ENCODE assay signal across 8 mouse cellular contexts in genomic region chr5:115564737-115565393, GRCm38 (mm10). TPM values are rescaled to one million over a fixed set of nuclear protein-coding genes. Genes with fewer than 3 reads are reported as not detected.
DNase-seq lines count a peak whose midpoint lies in the region; ATAC-seq and TF ChIP-seq lines count a peak whose summit lies in the region.

Gene Gcn1l1, plus strand, starts transcription at chr5:115565254.

- peak; percentile 84 for DNase-seq in CD4-positive, CD25-positive, alpha-beta regulatory T cell, adult 2 months (ENCODE audit: low read depth, low spot score)
- peak; percentile 87 for DNase-seq in brain, adult 2 months (ENCODE audit: low read depth, low spot score)
- peak; percentile 84 for DNase-seq in liver, embryonic 11.5 days (ENCODE audit: low spot score)
- peak; percentile 73 to 89 for DNase-seq in spleen, postnatal 4 days (ENCODE audit: low spot score in 2 of 2)

- peaks cover 68% of the 10 kb centered on the region for H3K36me3 ChIP-seq in erythroblast, embryonic 14.5 days (ENCODE audit: control insufficient read depth)
- H3K36me3 ChIP-seq in heart, embryonic 12.5 days, result peaks cover 43% of the 10 kb centered on the region
- peaks cover 36% of the 10 kb centered on the region for H3K36me3 ChIP-seq in kidney, embryonic 16.5 days (ENCODE audit: insufficient read depth, low read length)
- peaks cover 21% of the 10 kb centered on the region for H3K36me3 ChIP-seq in liver, embryonic 11.5 days (ENCODE audit: control insufficient read depth, insufficient read depth, low read length)
- peaks cover 37% of the 10 kb centered on the region for H3K36me3 ChIP-seq in myocyte (ENCODE audit: control insufficient read depth, insufficient read depth)

- H3ac ChIP-seq in myocyte (ENCODE audit: control insufficient read depth, insufficient read length), result peak within 1 kb of the TSS; percentile 85

- H3K9ac ChIP-seq in heart, embryonic 12.5 days, result peak within 1 kb of the TSS; percentile 97
- H3K9ac ChIP-seq in kidney, embryonic 16.5 days (replicated peaks; ENCODE audit: low read length), result peak within 1 kb of the TSS; percentile 95
- H3K9ac ChIP-seq in liver, embryonic 11.5 days (ENCODE audit: low read depth, low read length), result peak within 1 kb of the TSS; percentile 96

- ATAC-seq in heart, embryonic 12.5 days (ENCODE audit: insufficient number of reproducible peaks, low FRiP score), result peak; percentile 87
- peak; percentile 79 for ATAC-seq in kidney, embryonic 16.5 days (ENCODE audit: low FRiP score, low TSS enrichment)
- peak; percentile 85 for ATAC-seq in liver, embryonic 11.5 days (replicated peaks; ENCODE audit: low FRiP score)

- peaks cover 75% of the 10 kb centered on the region for H3K4me1 ChIP-seq in erythroblast, embryonic 14.5 days (ENCODE audit: control insufficient read depth)
- peaks cover 69% of the 10 kb centered on the region for H3K4me1 ChIP-seq in heart, embryonic 12.5 days (replicated peaks)
- peaks cover 79% of the 10 kb centered on the region for H3K4me1 ChIP-seq in kidney, embryonic 16.5 days (ENCODE audit: insufficient read depth, low read length)
- H3K4me1 ChIP-seq in liver, embryonic 11.5 days (replicated peaks; ENCODE audit: control insufficient read depth, insufficient read depth, low read length), result peaks cover 27% of the 10 kb centered on the region

- H3K27ac ChIP-seq in heart, embryonic 12.5 days (ENCODE audit: poor library complexity, severe bottlenecking), result peak within 1 kb of the TSS; percentile 61
- H3K27ac ChIP-seq in kidney, embryonic 16.5 days (ENCODE audit: low read length), result peak within 1 kb of the TSS; percentile 76
- peak within 1 kb of the TSS; percentile 77 for H3K27ac ChIP-seq in liver, embryonic 11.5 days (ENCODE audit: low read depth, low read length)

- H3K9me3 ChIP-seq in erythroblast, embryonic 14.5 days (ENCODE audit: control insufficient read depth, low read length), result no peaks in the 10 kb centered on the region
- H3K9me3 ChIP-seq in heart, embryonic 12.5 days (replicated peaks), result no peaks in the 10 kb centered on the region
- no peaks in the 10 kb centered on the region for H3K9me3 ChIP-seq in kidney, embryonic 16.5 days (ENCODE audit: low read length)
- no peaks in the 10 kb centered on the region for H3K9me3 ChIP-seq in liver, embryonic 11.5 days (ENCODE audit: control insufficient read depth, low read length)

- peak within 1 kb of the TSS; percentile 90 for H3K4me3 ChIP-seq in erythroblast, embryonic 14.5 days (replicated peaks)
- H3K4me3 ChIP-seq in heart, embryonic 12.5 days, result peak within 1 kb of the TSS; percentile 87
- peak within 1 kb of the TSS; percentile 88 for H3K4me3 ChIP-seq in kidney, embryonic 16.5 days (ENCODE audit: low read length)
- peak within 1 kb of the TSS; percentile 95 for H3K4me3 ChIP-seq in liver, embryonic 11.5 days (ENCODE audit: low read depth, low read length)
- peak within 1 kb of the TSS; percentile 51 for H3K4me3 ChIP-seq in myocyte

- peaks cover 77% of the 10 kb centered on the region for H3K79me2 ChIP-seq in myocyte (ENCODE audit: control insufficient read depth, insufficient read depth)

- H3K27me3 ChIP-seq in erythroblast, embryonic 14.5 days (ENCODE audit: control insufficient read depth), result no peaks in the 10 kb centered on the region
- H3K27me3 ChIP-seq in heart, embryonic 12.5 days (replicated peaks), result no peaks in the 10 kb centered on the region
- no peaks in the 10 kb centered on the region for H3K27me3 ChIP-seq in kidney, embryonic 16.5 days (ENCODE audit: insufficient read depth, low read length)
- no peaks in the 10 kb centered on the region for H3K27me3 ChIP-seq in liver, embryonic 11.5 days (replicated peaks; ENCODE audit: control insufficient read depth, insufficient read depth, low read length)
- H3K27me3 ChIP-seq in myocyte (ENCODE audit: control insufficient read depth, insufficient read depth, insufficient read length), result no peaks in the 10 kb centered on the region

- peak within 1 kb of the TSS; percentile 77 for H3K4me2 ChIP-seq in heart, embryonic 12.5 days
- H3K4me2 ChIP-seq in kidney, embryonic 16.5 days (replicated peaks; ENCODE audit: low read depth, low read length), result peak within 1 kb of the TSS; percentile 93
- H3K4me2 ChIP-seq in liver, embryonic 11.5 days, result peak within 1 kb of the TSS; percentile 90
- peak within 1 kb of the TSS; percentile 96 for H3K4me2 ChIP-seq in myocyte (ENCODE audit: low read depth)

- WGBS in heart, embryonic 12.5 days, result 3% methylated on average over 55 of the region's 55 CpGs
- WGBS in kidney, embryonic 16.5 days, result 2% methylated on average over 50 of the region's 55 CpGs
- 3% methylated on average over 55 of the region's 55 CpGs for WGBS in liver, embryonic 11.5 days

- peak; percentile 76 for TF ChIP-seq POLR2A in myocyte (IDR thresholded peaks at IDR 0.05; ENCODE audit: insufficient read length, low read depth)

TF ChIP-seq in myocyte, 11 proteins besides CTCF, POLR2A, EP300 and RAD21:
- TF ChIP-seq POLR2AphosphoS2 (IDR thresholded peaks at IDR 0.05; ENCODE audit: insufficient read length, low read depth), result peak; percentile 86
- peak in 1 of 3 experiments; percentile 16 for TF ChIP-seq MYOG (IDR thresholded peaks at IDR 0.05; ENCODE audit: control insufficient read depth in 1 of 3, insufficient read depth in 1 of 3, insufficient read length in 2 of 3, low read depth in 2 of 3)
- TF ChIP-seq REST (IDR thresholded peaks at IDR 0.05; ENCODE audit: insufficient read depth, insufficient read length), result no peak
- TF ChIP-seq TCF12 (IDR thresholded peaks at IDR 0.05; ENCODE audit: insufficient read depth, poor library complexity, severe bottlenecking), result no peak
- no peak for TF ChIP-seq SRF (IDR thresholded peaks at IDR 0.05; ENCODE audit: control insufficient read depth, insufficient read length, low read depth)
- no peak for TF ChIP-seq MAX (IDR thresholded peaks at IDR 0.05; ENCODE audit: low read depth)
- TF ChIP-seq MYOD1 (IDR thresholded peaks at IDR 0.05; ENCODE audit: control insufficient read depth in 1 of 3, insufficient read length in 2 of 3, low read depth in 2 of 3), result peak in 1 of 3 experiments; percentile 18
- no peak for TF ChIP-seq TCF3 (IDR thresholded peaks at IDR 0.05; ENCODE audit: insufficient read length, low read depth)
- TF ChIP-seq USF1 (IDR thresholded peaks at IDR 0.05; ENCODE audit: low read depth), result no peak
- no peak for TF ChIP-seq E2F4 (IDR thresholded peaks at IDR 0.05; ENCODE audit: insufficient read depth)
- TF ChIP-seq CEBPB (IDR thresholded peaks at IDR 0.05; ENCODE audit: insufficient read depth, poor library complexity, severe bottlenecking), result no peak

RNA-seq across cellular contexts. Expression of gene Gcn1l1, which starts in this region (rescaled TPM):
- polyA plus RNA-seq in erythroblast, embryonic 14.5 days (2012), result 3.0 TPM in 2 replicates
- 43.1 and 47.0 TPM in 2 replicates for polyA plus RNA-seq in heart, embryonic 12.5 days (2016; fragmentation: Nextera tagmentation; extraction: Ambion mirVana)
- polyA plus RNA-seq in kidney, embryonic 16.5 days (2015; fragmentation: Nextera tagmentation; extraction: Ambion mirVana), result 44.3 and 48.8 TPM in 2 replicates
- polyA plus RNA-seq in liver, embryonic 11.5 days (2014; fragmentation: Nextera tagmentation; extraction: Ambion mirVana), result 51.0 and 55.6 TPM in 2 replicates
- 49.4 TPM for polyA plus RNA-seq in myocyte (2012; fragmentation: generic; extraction: Trizol)

Comparison
In these comparisons a context has a peak if more than half of its experiments do, and no peak if none do; other contexts are left out.
1. Peak in every context shown above with its lines: DNase-seq, ATAC-seq, H3K4me3 ChIP-seq and H3K27ac ChIP-seq.
2. RNA of gene Gcn1l1 (polyA plus RNA-seq): 51.0 to 55.6 TPM in liver, embryonic 11.5 days, 49.4 TPM in myocyte (single experiment), 44.3 to 48.8 TPM in kidney, embryonic 16.5 days and 43.1 to 47.0 TPM in heart, embryonic 12.5 days; 3.0 TPM in erythroblast, embryonic 14.5 days; every median in the first group is over 10 times any median in the second.